Mouse (Mus musculus) liver, postnatal 0 days (tissue): ENCODE results near the gene Rufy1.

ENCODE experiments used
- CTCF ChIP-seq: sonication (generic); IDR thresholded peaks from 2 replicates; pipeline ENCODE4 v1.5.1; 2016; ENCODE audit warnings: antibody characterized with exemption, low read depth
- EP300 ChIP-seq: IDR thresholded peaks from 2 replicates; pipeline ENCODE4 v1.6.1; 2016; ENCODE audit warnings: antibody characterized with exemption, low read depth, mild to moderate bottlenecking

- TF ChIP-seq CTCF (no peak), EP300 (no peak)
Measured at GRCm38 (mm10) chr11:50387697-50388096, 43.2 kb downstream of the Rufy1 start.
